Mouse (Mus musculus) stomach, postnatal 0 days (tissue): ENCODE results near the gene Cd24a. TPM values are rescaled to one million over a fixed set of nuclear protein-coding genes. Genes with fewer than 3 reads are reported as not detected.

Source experiments
- ATAC-seq: fragments of 200-750 bp; cut with Nextera tagmentation; 2 replicates; pipeline ENCODE4 v1.8.0; 2017; ENCODE audit not compliant: low FRiP score, low TSS enrichment
- DNase-seq: peaks from one replicate; pipeline ENCODE4 v3.0.0-alpha.2; 2016; ENCODE audit warnings: low spot score
- H3K27ac ChIP-seq: fragments of 300-500 bp; sonication (generic); replicated peaks from 2 replicates; pipeline ENCODE4 v1.5.1; 2014; ENCODE audit warnings: mild to moderate bottlenecking, control low read depth
- H3K27me3 ChIP-seq: fragments of 300-500 bp; sonication (generic); 2 replicates; pipeline ENCODE4 v1.6.1; 2014; ENCODE audit warnings: low read length; ENCODE audit not compliant: control insufficient read depth, insufficient read depth
- H3K36me3 ChIP-seq: fragments of 300-500 bp; sonication (generic); 2 replicates; pipeline ENCODE4 v1.6.1; 2014; ENCODE audit warnings: low read length, mixed read lengths; ENCODE audit not compliant: control insufficient read depth, insufficient read depth
- H3K4me1 ChIP-seq: fragments of 300-500 bp; sonication (generic); replicated peaks from 2 replicates; pipeline ENCODE4 v1.6.1; 2014; ENCODE audit warnings: antibody characterized with exemption; ENCODE audit not compliant: control insufficient read depth, insufficient read depth
- H3K4me2 ChIP-seq: fragments of 300-500 bp; sonication (generic); replicated peaks from 2 replicates; pipeline ENCODE4 v1.6.1; 2014; ENCODE audit warnings: low read depth, mild to moderate bottlenecking, control low read depth, moderate library complexity
- H3K4me3 ChIP-seq: fragments of 300-500 bp; sonication (generic); 2 replicates; pipeline ENCODE4 v1.5.1; 2014; ENCODE audit warnings: low read depth, low read length, control low read depth
- H3K9ac ChIP-seq: fragments of 300-500 bp; sonication (generic); 2 replicates; pipeline ENCODE4 v1.6.1; 2014; ENCODE audit warnings: mild to moderate bottlenecking, low read length, control low read depth, mixed read lengths
- H3K9me3 ChIP-seq: fragments of 300-500 bp; sonication (generic); 2 replicates; pipeline ENCODE4 v1.6.1; 2016; ENCODE audit warnings: low read length; ENCODE audit not compliant: control insufficient read depth
- CTCF ChIP-seq: IDR thresholded peaks from 2 replicates; pipeline ENCODE4 v1.5.1; 2016; ENCODE audit warnings: antibody characterized with exemption, low read depth, mild to moderate bottlenecking, moderate library complexity
- EP300 ChIP-seq: optimal IDR thresholded peaks from 2 replicates; pipeline ENCODE3; 2016; ENCODE audit warnings: antibody characterized with exemption
- WGBS: fragments of 180-500 bp; shearing (Covaris S2); extraction: QIAGEN DNeasy Blood & Tissue Kit; methylation state at CpG from one replicate; pipeline ENCODE4 v1.1.7; 2014; 5-methylcytosine and 5-hydroxymethylcytosine counted together
- polyA plus RNA-seq: library from polyadenylated mRNA; unstranded; fragments of >200 nt; fragmentation: Nextera tagmentation; extraction: Ambion mirVana; gene quantifications from 2 replicates; pipeline ENCODE4 v1.2.1, GENCODE M21; 2015

The Cd24a gene
- polyA plus RNA-seq, 1 experiment from 2014 or later, result 397 TPM

- Histone ChIP-seq H3K27ac (no peak overlapping the region), H3K4me3 (no peak overlapping the region), H3K36me3 (no peaks in the 10 kb centered on the region), H3K9me3 (no peaks in the 10 kb centered on the region), H3K27me3 (no peaks in the 10 kb centered on the region), H3K4me2 (no peak overlapping the region), H3K9ac (no peak overlapping the region), H3K4me1 (no peaks in the 10 kb centered on the region)
- 88% methylated on average over 5 of the region's 5 CpGs for WGBS
- ATAC-seq (no peak), DNase-seq (no peak)
- no peak for TF ChIP-seq EP300
- TF ChIP-seq CTCF, result no peak
These were observed 31.4 kb downstream of the Cd24a start for GRCm38 (mm10) chr10:43609507-43609906.

DNA sequence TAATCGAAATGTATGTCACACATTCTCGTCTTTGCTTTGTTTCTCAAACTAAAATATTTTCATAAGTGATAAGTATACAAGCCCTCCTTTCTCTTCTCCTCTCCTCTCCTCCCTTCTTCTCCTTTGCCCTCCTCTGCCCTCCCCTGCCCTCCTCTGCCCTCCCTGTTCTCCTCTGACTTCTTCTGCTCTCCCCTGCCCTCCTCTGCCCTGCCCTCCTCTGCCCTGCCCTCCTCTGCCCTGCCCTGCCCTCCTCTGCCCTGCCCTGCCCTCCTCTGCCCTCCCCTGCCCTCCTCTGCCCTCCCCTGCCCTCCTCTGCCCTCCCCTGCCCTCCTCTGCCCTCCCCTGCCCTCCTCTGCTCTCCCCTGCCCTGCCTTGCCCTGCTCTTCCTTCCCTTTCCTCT is 31.9 kb downstream of the Cd24a start:
- TF ChIP-seq EP300 (no peak), CTCF (no peak)
- H3K9me3 ChIP-seq, result no peaks in the 10 kb centered on the region
- H3K4me1 ChIP-seq, result no peaks in the 10 kb centered on the region
- DNase-seq (no peak), ATAC-seq (no peak)
- no peaks in the 10 kb centered on the region for H3K36me3 ChIP-seq
- no peaks in the 10 kb centered on the region for H3K27me3 ChIP-seq
- 80% methylated on average over 2 of the region's 2 CpGs for WGBS
- H3K9ac ChIP-seq, result no peak overlapping the region
- no peak overlapping the region for H3K4me2 ChIP-seq
- H3K4me3 ChIP-seq, result no peak overlapping the region
- H3K27ac ChIP-seq, result no peak overlapping the region

GRCm38 (mm10) chr10:43611081-43611480 is 33.0 kb downstream of the Cd24a start:
- no peak for ATAC-seq
- Histone ChIP-seq H3K9ac (no peak overlapping the region), H3K9me3 (no peaks in the 10 kb centered on the region), H3K4me1 (no peaks in the 10 kb centered on the region), H3K36me3 (no peaks in the 10 kb centered on the region), H3K4me2 (no peak overlapping the region), H3K4me3 (no peak overlapping the region), H3K27ac (no peak overlapping the region), H3K27me3 (no peaks in the 10 kb centered on the region)
- DNase-seq, result no peak
- TF ChIP-seq EP300 (no peak), CTCF (no peak)

DNA sequence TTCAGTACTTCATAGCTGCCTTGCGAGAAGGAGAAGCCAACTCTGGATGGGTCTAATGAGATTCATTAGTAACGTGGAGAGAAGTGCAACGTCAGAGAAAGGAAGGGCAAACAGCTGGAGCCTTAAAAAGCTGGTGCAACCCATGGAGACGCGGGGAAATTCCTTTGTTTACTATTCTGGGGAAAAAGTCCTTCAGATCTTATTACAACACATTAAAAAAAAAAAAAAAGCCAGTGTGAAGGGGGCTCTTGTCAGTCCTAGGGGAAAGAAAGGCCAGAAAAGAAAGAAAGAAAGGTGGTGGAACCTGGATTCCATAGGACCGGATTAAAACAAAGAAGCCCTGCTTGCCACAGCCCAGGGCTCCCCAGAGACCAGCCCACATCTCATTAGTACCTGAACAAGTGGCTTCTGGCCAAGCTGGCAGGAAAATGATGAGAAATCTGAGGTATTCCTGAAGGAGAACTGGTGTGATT is 41.0 kb downstream of the Cd24a start:
- H3K4me2 ChIP-seq, result 0 out of 2 replicates have a peak overlapping the region, but pooled peaks have one; percentile 15
- no peaks in the 10 kb centered on the region for H3K9me3 ChIP-seq
- no peaks in the 10 kb centered on the region for H3K36me3 ChIP-seq
- TF ChIP-seq CTCF (no peak), EP300 (no peak)
- no peak for DNase-seq
- no peak overlapping the region for H3K9ac ChIP-seq
- 0 out of 2 replicates have a peak, but pooled peaks cover 2% of the 10 kb centered on the region for H3K4me1 ChIP-seq
- no peaks in the 10 kb centered on the region for H3K27me3 ChIP-seq
- 15% methylated on average over 6 of the region's 6 CpGs for WGBS
- peak; percentile 26; the same call in 1 of the 2 replicates for ATAC-seq
- no peak overlapping the region for H3K4me3 ChIP-seq
- H3K27ac ChIP-seq, result no peak overlapping the region

DNA sequence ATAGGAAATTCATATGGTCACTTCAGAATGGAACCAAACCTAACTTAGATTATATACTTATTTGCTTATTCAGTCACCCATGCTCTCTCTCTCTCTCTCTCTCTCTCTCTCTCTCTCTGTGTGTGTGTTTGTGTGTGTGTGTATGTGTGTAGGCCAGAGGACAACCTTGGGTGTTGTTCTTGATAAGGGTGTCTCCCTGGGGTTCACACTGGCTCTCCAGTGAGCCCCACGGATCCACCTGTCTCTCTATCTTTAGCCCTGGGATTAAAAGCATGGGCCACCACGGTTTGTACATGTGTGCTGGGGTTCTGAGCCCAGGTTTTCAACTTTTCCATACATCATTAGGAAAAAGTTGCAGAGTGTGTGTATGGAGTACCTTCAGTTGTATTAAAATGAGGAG is 41.9 kb downstream of the Cd24a start:
- no peak for TF ChIP-seq CTCF
- Histone ChIP-seq H3K4me2 (no peak overlapping the region), H3K9me3 (no peaks in the 10 kb centered on the region), H3K27me3 (no peaks in the 10 kb centered on the region), H3K4me3 (no peak overlapping the region), H3K36me3 (no peaks in the 10 kb centered on the region), H3K9ac (no peak overlapping the region), H3K27ac (no peak overlapping the region), H3K4me1 (0 out of 2 replicates have a peak, but pooled peaks cover 2% of the 10 kb centered on the region)
- DNase-seq, result no peak
- no peak for ATAC-seq
- WGBS, result 79% methylated on average over 2 of the region's 2 CpGs

GRCm38 (mm10) chr10:43623510-43623909 is 45.4 kb downstream of the Cd24a start:
- H3K4me2 ChIP-seq, result no peak overlapping the region
- no peak for DNase-seq
- H3K27ac ChIP-seq, result no peak overlapping the region
- no peak for ATAC-seq
- no peaks in the 10 kb centered on the region for H3K36me3 ChIP-seq
- no peaks in the 10 kb centered on the region for H3K27me3 ChIP-seq
- 0 out of 2 replicates have a peak, but pooled peaks cover 2% of the 10 kb centered on the region for H3K9me3 ChIP-seq
- H3K9ac ChIP-seq, result no peak overlapping the region
- H3K4me3 ChIP-seq, result no peak overlapping the region
- WGBS, result 91% methylated on average over 8 of the region's 8 CpGs
- TF ChIP-seq CTCF (no peak), EP300 (no peak)
- H3K4me1 ChIP-seq, result 0 out of 2 replicates have a peak, but pooled peaks cover 2% of the 10 kb centered on the region
